Mouse (Mus musculus): ENCODE measurements around the gene Scd4. TPM values are rescaled to one million over a fixed set of nuclear protein-coding genes. Genes with fewer than 3 reads are reported as not detected.
A peak's percentile ranks its signal among the peaks of the same experiment; 100 is the strongest.

Scd4 gene
- total and polyA plus RNA-seq, 3 experiments: 0.13 to 0.44 (median 0.23) TPM

- no peak for ATAC-seq (ENCODE audit: extremely low read depth, insufficient number of reproducible peaks, low FRiP score, poor library complexity, severe bottlenecking)
- Histone ChIP-seq H3K36me3 (replicated peaks) (peaks cover 77% of the 10 kb centered on the region), H3K4me1 (ENCODE audit: insufficient read depth, low read depth, low read length) (peaks cover 67% of the 10 kb centered on the region), H3K9me3 (replicated peaks) (no peaks in the 10 kb centered on the region), H3K27me3 (ENCODE audit: insufficient read depth, low read length) (no peaks in the 10 kb centered on the region), H3K4me3 (ENCODE audit: low read depth, low read length) (peak overlapping the region; percentile 75)
- no peak for DNase-seq (ENCODE audit: low spot score)
- TF ChIP-seq CTCF (IDR thresholded peaks at IDR 0.05; ENCODE audit: low read depth, low read length): no peak
- TF ChIP-seq GATA1 (IDR thresholded peaks at IDR 0.05; ENCODE audit: borderline replicate concordance, low read length): no peak
- no peak for TF ChIP-seq TAL1 (conservative IDR thresholded peaks at IDR 0.05; ENCODE audit: low read depth, low read length)
- no peak for TF ChIP-seq POLR2AphosphoS5 (IDR thresholded peaks at IDR 0.05; ENCODE audit: insufficient replicate concordance, low read depth, low read length)
- TF ChIP-seq GATA2 (IDR thresholded peaks at IDR 0.05; ENCODE audit: borderline replicate concordance, low read depth, low read length): no peak
Measured at GRCm38 (mm10) chr19:44297862-44298261, 35.0 kb upstream of the Scd4 start.

- H3K4me1 ChIP-seq (ENCODE audit: insufficient read depth, low read depth, low read length): peaks cover 68% of the 10 kb centered on the region
- DNase-seq (ENCODE audit: low spot score) (no peak), ATAC-seq (ENCODE audit: extremely low read depth, insufficient number of reproducible peaks, low FRiP score, poor library complexity, severe bottlenecking) (no peak)
- H3K27me3 ChIP-seq (ENCODE audit: insufficient read depth, low read length): no peaks in the 10 kb centered on the region
- peak overlapping the region; percentile 75 for H3K4me3 ChIP-seq (ENCODE audit: low read depth, low read length)
- TF ChIP-seq GATA2 (IDR thresholded peaks at IDR 0.05; ENCODE audit: borderline replicate concordance, low read depth, low read length) (no peak), CTCF (IDR thresholded peaks at IDR 0.05; ENCODE audit: low read depth, low read length) (no peak), GATA1 (IDR thresholded peaks at IDR 0.05; ENCODE audit: borderline replicate concordance, low read length) (no peak), TAL1 (conservative IDR thresholded peaks at IDR 0.05; ENCODE audit: low read depth, low read length) (no peak), POLR2AphosphoS5 (IDR thresholded peaks at IDR 0.05; ENCODE audit: insufficient replicate concordance, low read depth, low read length) (no peak)
- peaks cover 89% of the 10 kb centered on the region for H3K36me3 ChIP-seq (replicated peaks)
- H3K9me3 ChIP-seq (replicated peaks): no peaks in the 10 kb centered on the region
Measured at GRCm38 (mm10) chr19:44299078-44299477, 33.8 kb upstream of the Scd4 start.

- peaks cover 95% of the 10 kb centered on the region for H3K36me3 ChIP-seq (replicated peaks)
- ATAC-seq (ENCODE audit: extremely low read depth, insufficient number of reproducible peaks, low FRiP score, poor library complexity, severe bottlenecking) (peak; percentile 72), DNase-seq (ENCODE audit: low spot score) (no peak)
- no peaks in the 10 kb centered on the region for H3K9me3 ChIP-seq (replicated peaks)
- peak overlapping the region; percentile 67 for H3K4me3 ChIP-seq (ENCODE audit: low read depth, low read length)
- peaks cover 76% of the 10 kb centered on the region for H3K4me1 ChIP-seq (ENCODE audit: insufficient read depth, low read depth, low read length)
- no peaks in the 10 kb centered on the region for H3K27me3 ChIP-seq (ENCODE audit: insufficient read depth, low read length)
- TF ChIP-seq TAL1 (conservative IDR thresholded peaks at IDR 0.05; ENCODE audit: low read depth, low read length) (no peak), GATA1 (IDR thresholded peaks at IDR 0.05; ENCODE audit: borderline replicate concordance, low read length) (no peak), GATA2 (IDR thresholded peaks at IDR 0.05; ENCODE audit: borderline replicate concordance, low read depth, low read length) (no peak), CTCF (IDR thresholded peaks at IDR 0.05; ENCODE audit: low read depth, low read length) (no peak), POLR2AphosphoS5 (IDR thresholded peaks at IDR 0.05; ENCODE audit: insufficient replicate concordance, low read depth, low read length) (no peak)
Measured at GRCm38 (mm10) chr19:44299902-44300301, 33.0 kb upstream of the Scd4 start.

- H3K4me1 ChIP-seq (ENCODE audit: insufficient read depth, low read depth, low read length): peaks cover 80% of the 10 kb centered on the region
Measured at GRCm38 (mm10) chr19:44300520-44300919, 32.4 kb upstream of the Scd4 start.

GRCm38 (mm10) chr19:44301176-44301575 lies 31.7 kb upstream of the Scd4 start:
- no peak for DNase-seq (ENCODE audit: low spot score)
- Histone ChIP-seq H3K36me3 (replicated peaks) (peaks cover 95% of the 10 kb centered on the region), H3K9me3 (replicated peaks) (no peaks in the 10 kb centered on the region), H3K4me3 (ENCODE audit: low read depth, low read length) (peak overlapping the region; percentile 67), H3K27me3 (ENCODE audit: insufficient read depth, low read length) (no peaks in the 10 kb centered on the region), H3K4me1 (ENCODE audit: insufficient read depth, low read depth, low read length) (peaks cover 81% of the 10 kb centered on the region)
- ATAC-seq (ENCODE audit: extremely low read depth, insufficient number of reproducible peaks, low FRiP score, poor library complexity, severe bottlenecking): no peak
- TF ChIP-seq POLR2AphosphoS5 (IDR thresholded peaks at IDR 0.05; ENCODE audit: insufficient replicate concordance, low read depth, low read length) (no peak; the same call in 1 of the 2 replicates), GATA1 (IDR thresholded peaks at IDR 0.05; ENCODE audit: borderline replicate concordance, low read length) (no peak), CTCF (IDR thresholded peaks at IDR 0.05; ENCODE audit: low read depth, low read length) (no peak), GATA2 (IDR thresholded peaks at IDR 0.05; ENCODE audit: borderline replicate concordance, low read depth, low read length) (no peak), TAL1 (conservative IDR thresholded peaks at IDR 0.05; ENCODE audit: low read depth, low read length) (no peak)

More at GRCm38 (mm10) chr19:44300520-44300919, 32.4 kb upstream of the Scd4 start:
- Histone ChIP-seq H3K27me3 (ENCODE audit: insufficient read depth, low read length) (no peaks in the 10 kb centered on the region), H3K36me3 (replicated peaks) (peaks cover 95% of the 10 kb centered on the region), H3K9me3 (replicated peaks) (no peaks in the 10 kb centered on the region), H3K4me3 (ENCODE audit: low read depth, low read length) (peak overlapping the region; percentile 67)
- no peak for ATAC-seq (ENCODE audit: extremely low read depth, insufficient number of reproducible peaks, low FRiP score, poor library complexity, severe bottlenecking)
- no peak for DNase-seq (ENCODE audit: low spot score)
- TF ChIP-seq CTCF (IDR thresholded peaks at IDR 0.05; ENCODE audit: low read depth, low read length) (no peak), GATA1 (IDR thresholded peaks at IDR 0.05; ENCODE audit: borderline replicate concordance, low read length) (no peak), GATA2 (IDR thresholded peaks at IDR 0.05; ENCODE audit: borderline replicate concordance, low read depth, low read length) (no peak), TAL1 (conservative IDR thresholded peaks at IDR 0.05; ENCODE audit: low read depth, low read length) (no peak), POLR2AphosphoS5 (IDR thresholded peaks at IDR 0.05; ENCODE audit: insufficient replicate concordance, low read depth, low read length) (no peak)

- ATAC-seq (ENCODE audit: extremely low read depth, insufficient number of reproducible peaks, low FRiP score, poor library complexity, severe bottlenecking): no peak
- TF ChIP-seq TAL1 (conservative IDR thresholded peaks at IDR 0.05; ENCODE audit: low read depth, low read length) (peak; percentile 41; the same call in 1 of the 2 replicates), POLR2AphosphoS5 (IDR thresholded peaks at IDR 0.05; ENCODE audit: insufficient replicate concordance, low read depth, low read length) (no peak; the same call in 1 of the 2 replicates)
- H3K4me1 ChIP-seq (ENCODE audit: insufficient read depth, low read depth, low read length): peaks cover 81% of the 10 kb centered on the region
Measured at GRCm38 (mm10) chr19:44301671-44302305, 31.1 kb upstream of the Scd4 start.

More at GRCm38 (mm10) chr19:44301671-44302305, 31.1 kb upstream of the Scd4 start:
- H3K9me3 ChIP-seq (replicated peaks): no peaks in the 10 kb centered on the region
- peaks cover 95% of the 10 kb centered on the region for H3K36me3 ChIP-seq (replicated peaks)
- H3K4me3 ChIP-seq (ENCODE audit: low read depth, low read length): no peak overlapping the region; the same call in 1 of the 2 replicates
- DNase-seq (ENCODE audit: low spot score): no peak
- H3K27me3 ChIP-seq (ENCODE audit: insufficient read depth, low read length): no peaks in the 10 kb centered on the region
